In the genomic region with DNA sequence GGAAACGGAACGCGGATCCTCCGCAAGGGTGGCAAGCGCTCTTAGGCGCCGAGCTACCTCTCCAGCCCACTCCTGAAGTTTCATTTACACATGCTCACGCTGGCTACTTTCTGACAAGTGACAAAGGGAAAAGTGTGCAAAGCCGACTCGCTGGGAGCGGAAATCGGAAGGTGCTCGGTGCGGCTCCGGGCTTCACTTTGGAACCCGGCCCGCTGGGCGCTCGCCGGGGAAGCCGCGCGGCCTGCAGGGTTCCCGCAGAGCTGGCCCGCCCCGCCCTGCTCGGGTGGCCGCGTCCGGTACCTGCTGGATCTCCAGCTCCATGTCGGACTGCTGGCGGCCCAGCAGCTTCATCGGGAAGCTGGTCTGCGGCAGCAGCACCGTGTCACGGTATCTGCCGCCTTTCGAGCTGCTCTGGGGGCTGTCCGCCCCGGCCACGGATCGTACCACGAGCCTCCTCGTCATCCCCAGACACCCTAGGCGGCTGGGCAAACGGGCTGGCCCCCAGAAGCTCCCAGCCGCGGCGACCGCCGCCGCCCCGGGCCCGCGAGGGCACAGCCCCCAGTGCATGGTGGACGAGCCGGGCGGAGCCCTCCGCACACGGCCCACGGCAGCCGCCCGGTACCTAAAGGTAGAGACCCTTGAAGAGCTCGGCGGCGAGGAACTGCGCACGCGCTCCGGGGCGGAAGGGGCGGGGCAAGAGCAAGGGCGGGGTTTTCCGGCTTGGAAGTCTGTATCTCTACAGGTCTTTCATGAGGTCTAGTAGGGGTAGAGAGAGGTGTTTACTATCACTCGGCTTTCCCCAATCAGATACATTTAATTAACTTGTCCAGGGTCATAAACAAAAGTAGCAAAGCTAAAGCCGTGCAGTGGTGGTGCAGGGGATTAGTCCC, we compare ENCODE assay signal across 7 mouse cellular contexts. TPM values are rescaled to one million over a fixed set of nuclear protein-coding genes. Genes with fewer than 3 reads are reported as not detected.
DNase-seq lines count a peak whose midpoint lies in the region; ATAC-seq lines count a peak whose summit lies in the region.

A gene (minus strand): TSS at position 676 of the 890 bp plus-strand sequence.

- peak; percentile 94 for DNase-seq in adrenal gland, postnatal 25 days
- peak; percentile 92 to 98 for DNase-seq in heart, adult 18-20 months
- peak; percentile 88 to 93 for DNase-seq in kidney, adult 8-10 months
- peak; percentile 94 to 97 for DNase-seq in spleen, postnatal 10 days (ENCODE audit: low spot score in 2 of 2)

- no peaks in the 10 kb centered on the region for H3K9me3 ChIP-seq in embryonic facial prominence, embryonic 12.5 days
- H3K9me3 ChIP-seq in limb, embryonic 13.5 days, result no peaks in the 10 kb centered on the region
- H3K9me3 ChIP-seq in midbrain, embryonic 16.5 days (replicated peaks; ENCODE audit: control insufficient read depth, low read length, poor library complexity, severe bottlenecking), result no peaks in the 10 kb centered on the region

- no peaks in the 10 kb centered on the region for H3K27me3 ChIP-seq in embryonic facial prominence, embryonic 12.5 days
- H3K27me3 ChIP-seq in limb, embryonic 13.5 days, result no peaks in the 10 kb centered on the region
- no peaks in the 10 kb centered on the region for H3K27me3 ChIP-seq in midbrain, embryonic 16.5 days (ENCODE audit: control insufficient read depth, insufficient read depth, low read depth, low read length)

- peak within 1 kb of the TSS; percentile 95 for H3K27ac ChIP-seq in embryonic facial prominence, embryonic 12.5 days
- peak within 1 kb of the TSS; percentile 95 for H3K27ac ChIP-seq in limb, embryonic 13.5 days
- H3K27ac ChIP-seq in midbrain, embryonic 16.5 days (ENCODE audit: low read length), result peak within 1 kb of the TSS; percentile 92

- peak within 1 kb of the TSS; percentile 87 for H3K9ac ChIP-seq in embryonic facial prominence, embryonic 12.5 days
- H3K9ac ChIP-seq in limb, embryonic 13.5 days, result peak within 1 kb of the TSS; percentile 94
- peak within 1 kb of the TSS; percentile 91 for H3K9ac ChIP-seq in midbrain, embryonic 16.5 days (ENCODE audit: low read depth, low read length)

- peak within 1 kb of the TSS; percentile 68 for H3K4me2 ChIP-seq in embryonic facial prominence, embryonic 12.5 days (replicated peaks)
- peak within 1 kb of the TSS; percentile 64 for H3K4me2 ChIP-seq in limb, embryonic 13.5 days (replicated peaks)
- H3K4me2 ChIP-seq in midbrain, embryonic 16.5 days (ENCODE audit: low read length), result peak within 1 kb of the TSS; percentile 68

- H3K4me1 ChIP-seq in embryonic facial prominence, embryonic 12.5 days, result peaks cover 11% of the 10 kb centered on the region; the same call in 1 of the 2 replicates
- peaks cover 21% of the 10 kb centered on the region for H3K4me1 ChIP-seq in limb, embryonic 13.5 days
- peaks cover 29% of the 10 kb centered on the region for H3K4me1 ChIP-seq in midbrain, embryonic 16.5 days (ENCODE audit: control insufficient read depth, insufficient read depth, low read length)

- H3K4me3 ChIP-seq in embryonic facial prominence, embryonic 12.5 days, result peak within 1 kb of the TSS; percentile 92
- peak within 1 kb of the TSS; percentile 96 for H3K4me3 ChIP-seq in limb, embryonic 13.5 days
- peak within 1 kb of the TSS; percentile 77 for H3K4me3 ChIP-seq in midbrain, embryonic 16.5 days (ENCODE audit: low read depth, low read length)

- under 1% methylated on average over 73 of the region's 76 CpGs for WGBS in embryonic facial prominence, embryonic 12.5 days
- WGBS in limb, embryonic 13.5 days, result under 1% methylated on average over 60 of the region's 76 CpGs
- under 1% methylated on average over 68 of the region's 76 CpGs for WGBS in midbrain, embryonic 16.5 days

- peak; percentile 88 for ATAC-seq in embryonic facial prominence, embryonic 12.5 days (ENCODE audit: insufficient number of reproducible peaks, insufficient read depth, low FRiP score, low TSS enrichment)
- peak; percentile 88 for ATAC-seq in limb, embryonic 13.5 days (ENCODE audit: low FRiP score, low read depth)
- peak; percentile 94 for ATAC-seq in midbrain, embryonic 16.5 days

- peaks cover 23% of the 10 kb centered on the region for H3K36me3 ChIP-seq in embryonic facial prominence, embryonic 12.5 days
- H3K36me3 ChIP-seq in limb, embryonic 13.5 days, result peaks cover 29% of the 10 kb centered on the region
- H3K36me3 ChIP-seq in midbrain, embryonic 16.5 days (ENCODE audit: control insufficient read depth, insufficient read depth, low read length), result peaks cover 11% of the 10 kb centered on the region; the same call in 1 of the 2 replicates

RNA-seq across cellular contexts. Expression of the gene that starts here (rescaled TPM):
- 86.6 and 107 TPM in 2 replicates for total RNA-seq in adrenal gland, postnatal 25 days (2021)
- polyA plus RNA-seq in embryonic facial prominence, embryonic 12.5 days (2016; fragmentation: Nextera tagmentation; extraction: Ambion mirVana), result 29.1 and 29.8 TPM in 2 replicates
- total RNA-seq in heart, adult 18-20 months (2021), result 10 to 100 TPM; 74.5 to 85.3 TPM
- 25.8 and 27.0 TPM in 2 replicates for polyA plus RNA-seq in limb, embryonic 13.5 days (2015; fragmentation: Nextera tagmentation; extraction: Ambion mirVana)
- 17.0 and 17.8 TPM in 2 replicates for polyA plus RNA-seq in midbrain, embryonic 16.5 days (2015; fragmentation: Nextera tagmentation; extraction: Ambion mirVana)

Comparison
In these comparisons a context has a peak if more than half of its experiments do, and no peak if none do; other contexts are left out.
1. Peak in every context shown above with its lines: DNase-seq, ATAC-seq, H3K4me3 ChIP-seq and H3K27ac ChIP-seq.